Mouse (Mus musculus) megakaryocyte-erythroid progenitor cell, adult 5-6 weeks (primary cell): Measurements from ENCODE around the gene Oxnad1. TPM values are rescaled to one million over a fixed set of nuclear protein-coding genes. Genes with fewer than 3 reads are reported as not detected.

Experiments used
- ATAC-seq: replicated peaks from 2 replicates; pipeline ENCODE4 v1.8.0; 2016; ENCODE audit warnings: mild to moderate bottlenecking, inconsistent platforms; ENCODE audit not compliant: severe bottlenecking, poor library complexity, low FRiP score, low TSS enrichment
- total RNA-seq, 2 experiments: library from RNA; stranded (forward) in 1 of 2; stranded (reverse) in 1 of 2; fragments of 200-1000, 215-1000 nt in 1 of 2; fragments of >200 nt in 1 of 2; fragmentation: Nextera tagmentation in 1 of 2; gene quantifications; 2 replicates each; pipeline ENCODE4 v1.2.3; 2014 to 2017

Oxnad1 gene
- total RNA-seq (2014; fragmentation: Nextera tagmentation) = 15.0 and 34.8 TPM in 2 replicates
- 28.7 and 54.1 TPM in 2 replicates for total RNA-seq (2017)

GRCm38 (mm10) chr14:32084761-32085485, at the start of gene Oxnad1:
Gene Oxnad1 (plus strand): TSS chr14:32085374.
- peak; percentile 96 for ATAC-seq

GRCm38 (mm10) chr14:32036482-32036881, 48.7 kb upstream of the Oxnad1 start:
- no peak for ATAC-seq

- peak; percentile 64; the same call in 1 of the 2 replicates for ATAC-seq
These were observed 47.4 kb upstream of the Oxnad1 start for GRCm38 (mm10) chr14:32037661-32038252.

- ATAC-seq = no peak
These were observed 43.1 kb upstream of the Oxnad1 start for GRCm38 (mm10) chr14:32042108-32042507.

GRCm38 (mm10) chr14:32046357-32046756, 38.8 kb upstream of the Oxnad1 start:
- no peak for ATAC-seq

GRCm38 (mm10) chr14:32050171-32050570, 35.0 kb upstream of the Oxnad1 start:
- no peak for ATAC-seq

GRCm38 (mm10) chr14:32053895-32054294, 31.3 kb upstream of the Oxnad1 start:
- ATAC-seq = no peak

- ATAC-seq = no peak
These were observed 30.4 kb upstream of the Oxnad1 start for GRCm38 (mm10) chr14:32054788-32055187.

GRCm38 (mm10) chr14:32055781-32056180, 29.4 kb upstream of the Oxnad1 start:
- ATAC-seq = no peak

GRCm38 (mm10) chr14:32056675-32057074, 28.5 kb upstream of the Oxnad1 start:
- ATAC-seq = no peak

GRCm38 (mm10) chr14:32057664-32058063, 27.5 kb upstream of the Oxnad1 start:
- no peak for ATAC-seq

- ATAC-seq = no peak
These were observed 23.8 kb upstream of the Oxnad1 start for GRCm38 (mm10) chr14:32061398-32061797.

- no peak for ATAC-seq
These were observed 12.4 kb upstream of the Oxnad1 start for GRCm38 (mm10) chr14:32072807-32073206.

GRCm38 (mm10) chr14:32073211-32073685, 11.9 kb upstream of the Oxnad1 start:
- peak; percentile 77 for ATAC-seq

- ATAC-seq = no peak
These were observed 11.3 kb upstream of the Oxnad1 start for GRCm38 (mm10) chr14:32073901-32074300.

- ATAC-seq = peak; percentile 73
These were observed 8.1 kb upstream of the Oxnad1 start for GRCm38 (mm10) chr14:32076896-32077575.

GRCm38 (mm10) chr14:32081026-32081425, 4.1 kb upstream of the Oxnad1 start:
- ATAC-seq = no peak

- no peak for ATAC-seq
These were observed 2.3 kb upstream of the Oxnad1 start for GRCm38 (mm10) chr14:32082891-32083290.

GRCm38 (mm10) chr14:32083466-32083865, 1.7 kb upstream of the Oxnad1 start:
- no peak for ATAC-seq

GRCm38 (mm10) chr14:32085486-32086201, 470 bp downstream of the Oxnad1 start, which contains the start of gene Dph3:
Gene Dph3 (minus strand): TSS chr14:32085729.
- ATAC-seq = peak; percentile 93
